Mouse (Mus musculus) hindbrain, embryonic 12.5 days (tissue): Measurements from ENCODE around the gene Hlf. TPM values are rescaled to one million over a fixed set of nuclear protein-coding genes. Genes with fewer than 3 reads are reported as not detected.

Experiments used
- ATAC-seq: fragments of 200-750 bp; cut with Nextera tagmentation; 2 replicates; pipeline ENCODE4 v1.8.0; 2017; ENCODE audit warnings: moderate TSS enrichment; ENCODE audit not compliant: low FRiP score
- H3K27ac ChIP-seq: fragments of 300-500 bp; sonication (generic); 2 replicates; pipeline ENCODE4 v1.5.1; 2016; ENCODE audit warnings: mild to moderate bottlenecking
- H3K27me3 ChIP-seq: fragments of 300-500 bp; sonication (generic); 2 replicates; pipeline ENCODE4 v1.6.1; 2016; ENCODE audit warnings: mild to moderate bottlenecking
- H3K36me3 ChIP-seq: fragments of 300-500 bp; sonication (generic); 2 replicates; pipeline ENCODE4 v1.6.1; 2016; ENCODE audit warnings: mild to moderate bottlenecking
- H3K4me1 ChIP-seq: fragments of 300-500 bp; sonication (generic); 2 replicates; pipeline ENCODE4 v1.6.1; 2016
- H3K4me2 ChIP-seq: fragments of 300-500 bp; sonication (generic); replicated peaks from 2 replicates; pipeline ENCODE4 v1.6.1; 2016; ENCODE audit warnings: mild to moderate bottlenecking
- H3K4me3 ChIP-seq: fragments of 300-500 bp; sonication (generic); 2 replicates; pipeline ENCODE4 v1.5.1; 2016; ENCODE audit warnings: mild to moderate bottlenecking
- H3K9ac ChIP-seq: fragments of 300-500 bp; sonication (generic); 2 replicates; pipeline ENCODE4 v1.6.1; 2016; ENCODE audit warnings: mild to moderate bottlenecking, moderate library complexity
- H3K9me3 ChIP-seq: fragments of 300-500 bp; sonication (generic); replicated peaks from 2 replicates; pipeline ENCODE4 v1.6.1; 2016; ENCODE audit warnings: mild to moderate bottlenecking
- WGBS: fragments of 180-500 bp; shearing (Covaris S2); methylation state at CpG from one replicate; pipeline ENCODE4 v1.1.7; 2016; 5-methylcytosine and 5-hydroxymethylcytosine counted together
- polyA plus RNA-seq: library from polyadenylated mRNA; unstranded; fragments of >200 nt; fragmentation: Nextera tagmentation; extraction: Ambion mirVana; gene quantifications from 2 replicates; pipeline ENCODE4 v1.2.1, GENCODE M21; 2016

Hlf gene
- polyA plus RNA-seq, 1 experiment from 2014 or later = 3.2 TPM

- Histone ChIP-seq H3K4me1 (peaks cover 8% of the 10 kb centered on the region), H3K27me3 (no peaks in the 10 kb centered on the region; the same call in 1 of the 2 replicates), H3K4me2 (no peak overlapping the region), H3K9me3 (no peaks in the 10 kb centered on the region), H3K27ac (no peak overlapping the region), H3K4me3 (no peak overlapping the region), H3K9ac (no peak overlapping the region), H3K36me3 (no peaks in the 10 kb centered on the region)
- 77% methylated on average over 4 of the region's 4 CpGs for WGBS
- no peak for ATAC-seq
Observed at GRCm38 (mm10) chr11:90350153-90350512, 40.6 kb downstream of the Hlf start.

GRCm38 (mm10) chr11:90349486-90350152 lies 41.1 kb downstream of the Hlf start:
- no peaks in the 10 kb centered on the region; the same call in 1 of the 2 replicates for H3K27me3 ChIP-seq
- H3K9ac ChIP-seq = no peak overlapping the region
- H3K4me1 ChIP-seq = peaks cover 7% of the 10 kb centered on the region
- H3K4me3 ChIP-seq = no peak overlapping the region
- 89% methylated on average over 6 of the region's 6 CpGs for WGBS
- ATAC-seq = no peak
- H3K27ac ChIP-seq = no peak overlapping the region
- no peak overlapping the region for H3K4me2 ChIP-seq
- H3K9me3 ChIP-seq = no peaks in the 10 kb centered on the region
- no peaks in the 10 kb centered on the region for H3K36me3 ChIP-seq

DNA sequence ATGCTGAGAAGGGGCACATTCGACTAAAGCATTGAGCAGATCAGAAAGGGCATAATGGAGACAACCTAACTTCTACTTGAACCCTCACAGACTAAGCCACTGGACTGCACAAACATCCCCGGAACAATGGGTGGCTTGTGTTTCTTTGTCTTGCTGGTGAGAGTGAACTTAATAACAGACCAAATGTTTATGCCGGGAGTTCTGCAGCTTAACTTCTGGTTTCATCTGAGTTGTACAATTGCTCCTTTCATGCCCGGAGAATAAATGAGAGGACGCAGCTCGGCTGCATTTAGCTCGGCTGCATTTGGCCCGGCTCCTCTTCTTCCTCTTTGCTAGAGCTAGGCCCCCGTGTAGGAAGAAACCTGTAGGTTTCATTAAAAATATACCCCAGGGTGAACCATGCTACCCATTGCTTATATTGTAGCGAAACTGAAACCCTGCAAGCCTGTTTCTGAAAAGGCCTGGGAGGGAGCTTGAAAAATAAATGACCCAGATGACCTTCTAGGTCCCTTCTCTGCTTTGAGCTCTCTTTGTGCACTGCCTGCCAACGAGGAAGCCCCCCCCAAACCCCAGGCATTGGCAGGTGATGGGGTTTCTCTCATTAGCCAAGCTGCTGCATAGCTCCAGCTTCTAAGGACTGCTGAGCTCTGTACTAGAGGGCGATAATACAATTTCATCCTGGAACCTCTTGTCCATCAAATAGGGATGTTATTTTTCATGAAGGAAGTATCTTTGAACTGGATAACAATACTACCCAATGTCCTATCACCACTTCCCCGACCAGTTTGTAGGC lies 42.8 kb downstream of the Hlf start:
- H3K4me1 ChIP-seq = peaks cover 7% of the 10 kb centered on the region
- ATAC-seq = no peak
- no peaks in the 10 kb centered on the region for H3K27me3 ChIP-seq
- no peak overlapping the region for H3K4me2 ChIP-seq
- H3K9ac ChIP-seq = no peak overlapping the region
- 47% methylated on average over 13 of the region's 13 CpGs for WGBS
- no peak overlapping the region for H3K27ac ChIP-seq
- H3K9me3 ChIP-seq = no peaks in the 10 kb centered on the region
- no peak overlapping the region for H3K4me3 ChIP-seq
- no peaks in the 10 kb centered on the region for H3K36me3 ChIP-seq

- no peak overlapping the region for H3K9ac ChIP-seq
- no peaks in the 10 kb centered on the region for H3K27me3 ChIP-seq
- no peak overlapping the region for H3K27ac ChIP-seq
- no peaks in the 10 kb centered on the region for H3K36me3 ChIP-seq
- ATAC-seq = no peak
- no peak overlapping the region for H3K4me3 ChIP-seq
- H3K4me2 ChIP-seq = no peak overlapping the region
- no peaks in the 10 kb centered on the region for H3K9me3 ChIP-seq
- 93% methylated on average over 11 of the region's 11 CpGs for WGBS
- peaks cover 7% of the 10 kb centered on the region for H3K4me1 ChIP-seq
Observed at GRCm38 (mm10) chr11:90345746-90346145, 44.9 kb downstream of the Hlf start.

- 93% methylated on average over 5 of the region's 5 CpGs for WGBS
- Histone ChIP-seq H3K9me3 (no peaks in the 10 kb centered on the region), H3K4me2 (no peak overlapping the region), H3K4me3 (no peak overlapping the region), H3K27me3 (no peaks in the 10 kb centered on the region), H3K9ac (no peak overlapping the region), H3K4me1 (peaks cover 4% of the 10 kb centered on the region), H3K36me3 (no peaks in the 10 kb centered on the region), H3K27ac (no peak overlapping the region)
- ATAC-seq = no peak
Observed at GRCm38 (mm10) chr11:90342858-90343257, 47.8 kb downstream of the Hlf start.

DNA sequence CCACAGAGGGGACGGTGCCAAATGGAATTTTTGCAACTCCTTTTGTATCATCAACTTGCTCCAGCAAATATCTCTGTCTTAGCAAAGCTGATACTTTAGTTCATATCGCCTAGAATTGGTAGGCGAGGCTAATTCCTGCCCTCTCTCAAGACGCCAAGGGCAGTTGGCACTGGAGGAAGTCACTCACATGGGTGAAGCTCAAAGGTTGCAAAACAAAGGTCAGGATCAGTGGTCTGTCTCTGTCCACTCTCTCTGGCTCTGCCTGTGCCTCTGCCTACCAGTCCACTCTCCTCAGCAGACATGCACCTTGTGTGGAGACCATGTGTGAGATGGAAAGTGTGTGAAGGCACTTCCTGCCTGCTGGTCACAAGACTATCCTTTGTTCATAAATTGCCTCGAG lies 48.4 kb downstream of the Hlf start:
- Histone ChIP-seq H3K4me3 (no peak overlapping the region), H3K4me2 (no peak overlapping the region), H3K27ac (no peak overlapping the region), H3K27me3 (no peaks in the 10 kb centered on the region), H3K4me1 (no peaks in the 10 kb centered on the region; the same call in 1 of the 2 replicates), H3K36me3 (no peaks in the 10 kb centered on the region), H3K9ac (no peak overlapping the region), H3K9me3 (no peaks in the 10 kb centered on the region)
- 84% methylated on average over 5 of the region's 5 CpGs for WGBS
- no peak for ATAC-seq

GRCm38 (mm10) chr11:90340836-90341235 lies 49.9 kb downstream of the Hlf start:
- no peaks in the 10 kb centered on the region; the same call in 1 of the 2 replicates for H3K4me1 ChIP-seq
- no peak for ATAC-seq
- WGBS = 96% methylated on average over 13 of the region's 13 CpGs

GRCm38 (mm10) chr11:90334816-90335215 lies 55.9 kb downstream of the Hlf start:
- Histone ChIP-seq H3K9ac (no peak overlapping the region), H3K36me3 (no peaks in the 10 kb centered on the region), H3K4me3 (no peak overlapping the region), H3K27ac (no peak overlapping the region), H3K4me2 (no peak overlapping the region), H3K4me1 (no peaks in the 10 kb centered on the region; the same call in 1 of the 2 replicates), H3K9me3 (no peaks in the 10 kb centered on the region), H3K27me3 (no peaks in the 10 kb centered on the region)
- ATAC-seq = no peak
- 85% methylated on average over 1 of the region's 1 CpGs for WGBS

More at GRCm38 (mm10) chr11:90340836-90341235, 49.9 kb downstream of the Hlf start:
- Histone ChIP-seq H3K27ac (no peak overlapping the region), H3K9ac (no peak overlapping the region), H3K9me3 (no peaks in the 10 kb centered on the region), H3K4me2 (no peak overlapping the region), H3K27me3 (no peaks in the 10 kb centered on the region), H3K36me3 (no peaks in the 10 kb centered on the region), H3K4me3 (no peak overlapping the region)

- ATAC-seq = no peak
- Histone ChIP-seq H3K4me2 (no peak overlapping the region), H3K27me3 (no peaks in the 10 kb centered on the region), H3K27ac (no peak overlapping the region), H3K9ac (no peak overlapping the region), H3K4me1 (no peaks in the 10 kb centered on the region; the same call in 1 of the 2 replicates), H3K9me3 (no peaks in the 10 kb centered on the region), H3K4me3 (no peak overlapping the region), H3K36me3 (no peaks in the 10 kb centered on the region)
- 82% methylated on average over 4 of the region's 4 CpGs for WGBS
Observed at GRCm38 (mm10) chr11:90332737-90333136, 58.0 kb downstream of the Hlf start.

DNA sequence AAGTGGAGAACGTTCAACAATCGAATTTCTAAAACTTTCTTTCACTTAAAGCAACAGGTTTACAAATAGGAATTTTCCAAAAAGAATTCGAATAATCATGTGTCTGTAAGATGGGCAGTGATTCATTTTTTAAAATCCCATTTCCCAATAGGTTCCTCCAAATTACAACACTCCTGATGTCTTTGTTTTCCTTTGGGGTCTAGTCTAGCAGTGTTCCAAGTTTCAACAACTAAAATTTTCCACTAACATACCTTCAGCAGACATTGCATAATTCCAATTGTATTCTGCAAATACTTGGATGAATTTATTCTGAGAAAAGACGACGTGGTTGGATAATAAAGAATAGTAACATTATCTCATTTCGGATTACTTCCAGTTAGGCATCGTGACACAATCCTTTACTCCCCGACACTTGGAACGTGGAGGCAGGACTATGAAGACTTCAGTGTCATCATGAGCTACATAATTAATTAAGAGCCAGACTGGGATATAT lies 60.4 kb downstream of the Hlf start:
- H3K9ac ChIP-seq = no peak overlapping the region
- H3K4me2 ChIP-seq = no peak overlapping the region
- H3K9me3 ChIP-seq = no peaks in the 10 kb centered on the region
- 89% methylated on average over 9 of the region's 9 CpGs for WGBS
- no peaks in the 10 kb centered on the region for H3K36me3 ChIP-seq
- H3K4me1 ChIP-seq = no peaks in the 10 kb centered on the region
- H3K27me3 ChIP-seq = no peaks in the 10 kb centered on the region
- no peak for ATAC-seq
- no peak overlapping the region for H3K4me3 ChIP-seq
- no peak overlapping the region for H3K27ac ChIP-seq

DNA sequence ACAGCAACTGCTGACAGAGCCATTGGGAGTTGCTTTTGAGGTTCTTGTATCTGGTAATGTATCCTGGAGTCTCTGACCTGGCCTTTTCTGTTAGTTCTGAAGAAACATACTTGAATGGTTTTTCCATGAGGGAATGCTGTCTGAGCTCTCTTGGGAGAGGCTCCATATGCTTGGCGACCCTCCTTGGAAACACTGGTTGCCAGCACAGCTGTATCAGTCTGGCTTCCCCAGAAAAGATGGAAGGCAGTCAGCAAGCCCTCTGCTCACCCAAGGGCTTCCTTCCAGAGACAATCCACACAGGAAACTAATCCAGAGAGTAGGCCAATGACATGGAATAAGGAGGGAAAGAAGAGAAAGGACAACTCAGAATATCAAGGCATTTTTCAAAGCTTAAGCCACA lies 63.9 kb downstream of the Hlf start:
- Histone ChIP-seq H3K27me3 (no peaks in the 10 kb centered on the region), H3K36me3 (no peaks in the 10 kb centered on the region), H3K9ac (no peak overlapping the region), H3K4me2 (no peak overlapping the region), H3K4me3 (no peak overlapping the region), H3K27ac (no peak overlapping the region), H3K9me3 (no peaks in the 10 kb centered on the region), H3K4me1 (no peaks in the 10 kb centered on the region)
- 58% methylated on average over 1 of the region's 1 CpGs for WGBS
- no peak for ATAC-seq

DNA sequence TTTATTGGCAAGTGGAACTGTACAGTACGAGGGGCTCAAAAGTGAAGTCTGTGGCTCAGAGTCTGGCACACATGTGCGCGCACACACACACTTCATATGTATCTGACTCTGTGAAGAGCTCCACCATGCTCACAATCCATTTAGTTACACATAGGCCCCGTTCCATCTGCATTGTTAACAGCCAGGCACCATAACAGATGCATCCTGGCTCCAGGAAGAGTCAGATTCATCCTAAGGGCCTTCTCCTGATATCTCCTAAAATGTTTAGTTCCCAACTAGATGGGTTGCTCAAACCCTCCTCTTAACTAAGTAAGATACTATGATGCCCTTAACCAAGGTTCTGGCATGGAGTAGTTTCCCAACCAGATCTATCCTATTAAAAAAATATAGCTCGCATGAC lies 64.5 kb downstream of the Hlf start:
- Histone ChIP-seq H3K9ac (no peak overlapping the region), H3K4me3 (no peak overlapping the region), H3K27me3 (no peaks in the 10 kb centered on the region), H3K9me3 (no peaks in the 10 kb centered on the region), H3K4me2 (no peak overlapping the region), H3K27ac (no peak overlapping the region), H3K36me3 (no peaks in the 10 kb centered on the region), H3K4me1 (no peaks in the 10 kb centered on the region)
- WGBS = 94% methylated on average over 5 of the region's 5 CpGs
- no peak for ATAC-seq
